Mouse (Mus musculus): ENCODE data around the gene Nfkbid. TPM values are rescaled to one million over a fixed set of nuclear protein-coding genes. Genes with fewer than 3 reads are reported as not detected.

The Nfkbid gene
- total RNA-seq, 2 experiments from 2014 or later, result 0.27 TPM; not detected in 1

GRCm38 (mm10) chr7:30430191-30430590, 8.7 kb downstream of the Nfkbid start:
- DNase-seq, result no peak

GRCm38 (mm10) chr7:30431793-30432192, 10.3 kb downstream of the Nfkbid start:
- peak; percentile 43 for DNase-seq

- DNase-seq, result no peak
Measured at GRCm38 (mm10) chr7:30434238-30434637, 12.7 kb downstream of the Nfkbid start.

- no peak for DNase-seq
Measured at GRCm38 (mm10) chr7:30434701-30435100, 13.2 kb downstream of the Nfkbid start.

GRCm38 (mm10) chr7:30435156-30435555, 13.6 kb downstream of the Nfkbid start:
- no peak for DNase-seq

GRCm38 (mm10) chr7:30436879-30437278, 15.3 kb downstream of the Nfkbid start:
- no peak for DNase-seq

GRCm38 (mm10) chr7:30439734-30440133, 18.2 kb downstream of the Nfkbid start:
- DNase-seq, result no peak

GRCm38 (mm10) chr7:30440697-30441096, 19.2 kb downstream of the Nfkbid start:
- DNase-seq, result no peak

- no peak for DNase-seq
Measured at GRCm38 (mm10) chr7:30443696-30444095, 22.2 kb downstream of the Nfkbid start.

GRCm38 (mm10) chr7:30444154-30444970, 22.8 kb downstream of the Nfkbid start:
- DNase-seq, result no peak

GRCm38 (mm10) chr7:30444971-30445751, 23.6 kb downstream of the Nfkbid start, which contains the start of gene Aplp1:
TSS of gene Aplp1 (minus strand) at chr7:30445535.
- no peak for DNase-seq

- DNase-seq, result no peak
Measured at GRCm38 (mm10) chr7:30450241-30450640, 28.7 kb downstream of the Nfkbid start.

GRCm38 (mm10) chr7:30453327-30453726, 31.8 kb downstream of the Nfkbid start:
- no peak for DNase-seq

GRCm38 (mm10) chr7:30453766-30454165, 32.2 kb downstream of the Nfkbid start:
- DNase-seq, result no peak

GRCm38 (mm10) chr7:30454259-30454658, 32.7 kb downstream of the Nfkbid start:
- no peak for DNase-seq

GRCm38 (mm10) chr7:30456487-30456886, 35.0 kb downstream of the Nfkbid start:
- no peak for DNase-seq

GRCm38 (mm10) chr7:30456911-30457628, 35.5 kb downstream of the Nfkbid start:
- DNase-seq, result no peak

GRCm38 (mm10) chr7:30457629-30458330, 36.2 kb downstream of the Nfkbid start, which contains the start of the genes Kirrel2 and Nphs1:
TSS of gene Kirrel2 (minus strand) at chr7:30457690.
TSS of gene Nphs1 (plus strand) at chr7:30458315.
- no peak for DNase-seq

- no peak for DNase-seq
Measured at GRCm38 (mm10) chr7:30459484-30459883, 38.0 kb downstream of the Nfkbid start.

- no peak for DNase-seq
Measured at GRCm38 (mm10) chr7:30463568-30463967, 42.0 kb downstream of the Nfkbid start.

- DNase-seq, result no peak
Measured at GRCm38 (mm10) chr7:30463996-30464395, 42.5 kb downstream of the Nfkbid start.

GRCm38 (mm10) chr7:30464816-30465300, 43.3 kb downstream of the Nfkbid start:
- no peak for DNase-seq
